Mouse (Mus musculus) left cerebral cortex, adult 6 months (tissue): ENCODE data around the gene Sprr2i. TPM values are rescaled to one million over a fixed set of nuclear protein-coding genes. Genes with fewer than 3 reads are reported as not detected.

Source experiments
- long read RNA-seq, 2 experiments: library from polyadenylated mRNA; unstranded; transcript quantifications; one replicate each; pipeline ENCODE4 v2.0.0; 2019 to 2020
- polyA plus RNA-seq: library from polyadenylated mRNA; unstranded; fragments of <200 nt; fragmentation: Nextera tagmentation; gene quantifications from 2 replicates; pipeline ENCODE4 v1.2.3, GENCODE M21; 2021

Gene Sprr2i
- polyA plus RNA-seq = not detected in 2 replicates
- long read RNA-seq, experiment 1 = 0 reads
- long read RNA-seq, experiment 2 = 0 reads

GRCm38 (mm10) chr3:92407691-92408090 lies at the start of gene Sprr2i:
TSS of gene Sprr2i (plus strand) at chr3:92407991.

GRCm38 (mm10) chr3:92364887-92365286 lies 42.9 kb upstream of the Sprr2i start, which contains the start of gene Sprr2f:
TSS of gene Sprr2f (plus strand) at chr3:92365187.

GRCm38 (mm10) chr3:92385385-92385784 lies 22.4 kb upstream of the Sprr2i start, which contains the start of gene Sprr2h:
TSS of gene Sprr2h (plus strand) at chr3:92385685.

GRCm38 (mm10) chr3:92417782-92418181 lies 10.0 kb downstream of the Sprr2i start, which contains the start of gene Sprr2j-ps:
TSS of gene Sprr2j-ps (plus strand) at chr3:92418082.

GRCm38 (mm10) chr3:92429323-92429722 lies 21.5 kb downstream of the Sprr2i start, which contains the start of gene Gm9774:
TSS of gene Gm9774 (minus strand) at chr3:92429423.

GRCm38 (mm10) chr3:92432282-92432681 lies 24.5 kb downstream of the Sprr2i start, which contains the start of gene Sprr2k:
TSS of gene Sprr2k (plus strand) at chr3:92432582.

GRCm38 (mm10) chr3:92438689-92439088 lies 30.9 kb downstream of the Sprr2i start, which contains the start of gene Sprr1b:
TSS of gene Sprr1b (minus strand) at chr3:92438789.

GRCm38 (mm10) chr3:92458620-92459019 lies 50.8 kb downstream of the Sprr2i start, which contains the start of gene Sprr3:
TSS of gene Sprr3 (minus strand) at chr3:92458720.

Other genes with a start within 250 kb of the Sprr2i start
- not detected in 2 replicates for gene Sprr2a1, start 192.2 kb upstream of the Sprr2i start, polyA plus RNA-seq
- not detected in 2 replicates for gene Sprr2a2, start 192.1 kb upstream of the Sprr2i start, polyA plus RNA-seq
- gene Sprr2a3, start 122.6 kb upstream of the Sprr2i start, polyA plus RNA-seq = not detected in 2 replicates
- gene Sprr2b, start 91.4 kb upstream of the Sprr2i start, polyA plus RNA-seq = not detected in 2 replicates
- not detected in 2 replicates for gene Sprr2d, start 68.9 kb upstream of the Sprr2i start, polyA plus RNA-seq
- not detected in 2 replicates for gene Sprr2e, start 55.8 kb upstream of the Sprr2i start, polyA plus RNA-seq
- gene Sprr2f, start 42.8 kb upstream of the Sprr2i start, polyA plus RNA-seq = not detected in 2 replicates
- gene Sprr2h, start 22.3 kb upstream of the Sprr2i start, polyA plus RNA-seq = not detected in 2 replicates
- not detected in 2 replicates for gene Sprr2j-ps, start 10.1 kb downstream of the Sprr2i start, polyA plus RNA-seq
- gene Gm9774, start 21.4 kb downstream of the Sprr2i start, polyA plus RNA-seq = 1.4 and 1.7 TPM in 2 replicates
- not detected in 2 replicates for gene Sprr2k, start 24.6 kb downstream of the Sprr2i start, polyA plus RNA-seq
- gene Sprr1b, start 30.8 kb downstream of the Sprr2i start, polyA plus RNA-seq = not detected in 2 replicates
- gene Sprr3, start 50.7 kb downstream of the Sprr2i start, polyA plus RNA-seq = not detected in 2 replicates
- 0.15 TPM in 1 of 2 replicates, not detected in the other for gene Sprr1a, start 77.9 kb downstream of the Sprr2i start, polyA plus RNA-seq
- gene Sprr4, start 92.5 kb downstream of the Sprr2i start, polyA plus RNA-seq = not detected in 2 replicates
- not detected in 2 replicates for gene 2310046K23Rik, start 126.5 kb downstream of the Sprr2i start, polyA plus RNA-seq
- gene Ivl, start 165.7 kb downstream of the Sprr2i start, polyA plus RNA-seq = not detected in 2 replicates
- gene Smcp, start 181.0 kb downstream of the Sprr2i start, polyA plus RNA-seq = not detected in 2 replicates
- gene 2210017I01Rik, start 199.5 kb downstream of the Sprr2i start, polyA plus RNA-seq = not detected in 2 replicates
- not detected in 2 replicates for gene Lce6a, start 213.7 kb downstream of the Sprr2i start, polyA plus RNA-seq
- not detected in 2 replicates for gene Lce1a1, start 240.3 kb downstream of the Sprr2i start, polyA plus RNA-seq
- gene Lce1b, start 248.9 kb downstream of the Sprr2i start, polyA plus RNA-seq = not detected in 2 replicates